Mouse (Mus musculus): ENCODE data around the gene Fat4. TPM values are rescaled to one million over a fixed set of nuclear protein-coding genes. Genes with fewer than 3 reads are reported as not detected.

Fat4 gene
- polyA plus RNA-seq (2014; fragmentation: Nextera tagmentation; extraction: Ambion mirVana) = 27.8 and 31.1 TPM in 2 replicates

DNA sequence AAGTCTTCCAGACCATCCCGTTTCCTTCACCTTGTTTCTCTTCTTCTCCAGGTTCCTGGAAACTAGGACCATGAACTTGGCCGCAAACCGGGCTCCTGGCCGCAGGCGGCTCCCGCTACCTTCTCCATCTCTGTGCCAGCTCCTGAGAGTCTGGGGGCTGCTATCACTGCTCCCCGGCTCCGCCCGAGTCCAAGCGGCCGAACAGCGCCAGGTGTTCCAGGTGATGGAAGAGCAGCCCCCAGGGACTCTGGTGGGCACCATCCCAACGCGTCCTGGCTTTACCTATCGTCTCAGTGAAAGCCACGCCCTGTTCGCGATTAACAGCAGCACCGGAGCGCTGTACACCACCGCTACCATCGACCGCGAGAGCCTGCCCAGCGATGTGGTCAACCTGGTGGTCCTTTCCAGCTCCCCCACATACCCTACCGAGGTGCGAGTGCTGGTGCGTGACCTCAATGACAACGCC is at the start of gene Fat4:
Gene Fat4, plus strand, starts transcription at position 51 of the 466 bp plus-strand sequence.
- H3K27ac ChIP-seq (ENCODE audit: low read depth, low read length) = peak within 1 kb of the TSS; percentile 95
- ATAC-seq (ENCODE audit: low read depth) = no peak
- H3K27me3 ChIP-seq (ENCODE audit: control insufficient read depth, insufficient read depth, low read length) = no peaks in the 10 kb centered on the region
- peak within 1 kb of the TSS; percentile 94 for H3K9ac ChIP-seq (replicated peaks; ENCODE audit: low read depth, low read length)
- peak within 1 kb of the TSS; percentile 80 for H3K4me2 ChIP-seq (ENCODE audit: low read depth, low read length)
- WGBS = under 1% methylated on average over 29 of the region's 29 CpGs
- peaks cover 15% of the 10 kb centered on the region; the same call in 1 of the 2 replicates for H3K36me3 ChIP-seq (ENCODE audit: control insufficient read depth, insufficient read depth, low read length)
- H3K9me3 ChIP-seq (ENCODE audit: control insufficient read depth, low read length) = no peaks in the 10 kb centered on the region
- peaks cover 23% of the 10 kb centered on the region; the same call in 1 of the 2 replicates for H3K4me1 ChIP-seq (ENCODE audit: control insufficient read depth, insufficient read depth, low read length)
- peak within 1 kb of the TSS; percentile 97 for H3K4me3 ChIP-seq (ENCODE audit: low read depth, low read length)

DNA sequence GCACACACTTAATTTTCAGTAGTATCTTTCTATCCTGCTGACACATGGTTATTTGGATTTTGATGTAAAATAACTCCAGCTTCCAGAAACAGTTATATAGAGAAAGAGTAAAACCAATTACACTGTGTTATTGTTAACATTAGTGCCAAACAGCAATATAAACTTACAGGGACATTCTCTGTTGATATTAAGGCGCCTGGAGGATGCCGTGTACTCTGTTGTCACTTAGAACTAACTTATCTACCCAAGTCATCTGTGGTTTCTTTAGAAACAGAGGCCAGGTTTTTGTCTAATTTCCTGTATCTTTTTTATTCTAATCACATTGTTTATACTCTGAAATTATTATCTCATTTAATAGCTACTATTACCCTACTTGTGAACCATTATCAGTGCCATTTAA is 47.3 kb upstream of the Fat4 start:
- no peaks in the 10 kb centered on the region for H3K4me1 ChIP-seq (ENCODE audit: control insufficient read depth, insufficient read depth, low read length)
- ATAC-seq (ENCODE audit: low read depth) = no peak
- WGBS = 93% methylated on average over 2 of the region's 2 CpGs
- H3K9me3 ChIP-seq (ENCODE audit: control insufficient read depth, low read length) = no peaks in the 10 kb centered on the region
- no peaks in the 10 kb centered on the region for H3K27me3 ChIP-seq (ENCODE audit: control insufficient read depth, insufficient read depth, low read length)
- no peak overlapping the region for H3K9ac ChIP-seq (replicated peaks; ENCODE audit: low read depth, low read length)
- no peak overlapping the region for H3K27ac ChIP-seq (ENCODE audit: low read depth, low read length)
- no peaks in the 10 kb centered on the region for H3K36me3 ChIP-seq (ENCODE audit: control insufficient read depth, insufficient read depth, low read length)
- no peak overlapping the region for H3K4me2 ChIP-seq (ENCODE audit: low read depth, low read length)
- H3K4me3 ChIP-seq (ENCODE audit: low read depth, low read length) = no peak overlapping the region

DNA sequence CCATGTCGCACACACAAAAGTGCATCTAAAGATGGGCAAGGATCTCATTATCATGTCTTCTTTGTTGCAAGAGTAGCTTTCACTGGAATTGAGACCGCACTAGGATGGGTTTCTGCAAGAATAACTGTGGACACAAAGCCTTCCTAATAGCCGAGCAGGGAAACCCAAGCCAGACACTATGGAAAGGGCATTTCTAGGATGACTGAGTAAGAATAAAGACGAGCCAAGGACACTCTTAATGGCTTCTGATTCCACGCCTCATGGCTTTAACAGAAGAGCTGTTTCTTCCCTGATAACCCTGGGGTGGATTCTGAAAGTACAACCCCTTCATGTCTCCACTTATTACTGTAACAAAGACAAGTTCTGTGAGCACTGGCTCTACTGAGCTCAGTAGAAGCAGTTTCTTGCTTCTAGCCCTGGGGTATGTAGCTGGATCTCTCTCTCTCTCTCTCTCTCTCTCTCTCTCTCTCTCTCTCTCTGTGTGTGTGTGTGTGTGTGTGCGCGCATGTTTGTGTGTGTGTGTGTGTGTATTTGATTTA is 43.7 kb upstream of the Fat4 start:
- Histone ChIP-seq H3K4me1 (ENCODE audit: control insufficient read depth, insufficient read depth, low read length) (no peaks in the 10 kb centered on the region), H3K9ac (replicated peaks; ENCODE audit: low read depth, low read length) (no peak overlapping the region)

GRCm38 (mm10) chr3:38846602-38847382 is 39.9 kb upstream of the Fat4 start:
- WGBS = 48% methylated on average over 11 of the region's 11 CpGs
- no peaks in the 10 kb centered on the region for H3K36me3 ChIP-seq (ENCODE audit: control insufficient read depth, insufficient read depth, low read length)
- no peak for ATAC-seq (ENCODE audit: low read depth)
- no peaks in the 10 kb centered on the region for H3K9me3 ChIP-seq (ENCODE audit: control insufficient read depth, low read length)
- H3K9ac ChIP-seq (replicated peaks; ENCODE audit: low read depth, low read length) = no peak overlapping the region
- no peaks in the 10 kb centered on the region for H3K27me3 ChIP-seq (ENCODE audit: control insufficient read depth, insufficient read depth, low read length)
- H3K4me3 ChIP-seq (ENCODE audit: low read depth, low read length) = no peak overlapping the region
- no peak overlapping the region for H3K4me2 ChIP-seq (ENCODE audit: low read depth, low read length)
- H3K4me1 ChIP-seq (ENCODE audit: control insufficient read depth, insufficient read depth, low read length) = no peaks in the 10 kb centered on the region
- no peak overlapping the region for H3K27ac ChIP-seq (ENCODE audit: low read depth, low read length)

More for the DNA sequence above, 43.7 kb upstream of the Fat4 start:
- Histone ChIP-seq H3K4me3 (ENCODE audit: low read depth, low read length) (no peak overlapping the region), H3K27ac (ENCODE audit: low read depth, low read length) (no peak overlapping the region), H3K27me3 (ENCODE audit: control insufficient read depth, insufficient read depth, low read length) (no peaks in the 10 kb centered on the region), H3K4me2 (ENCODE audit: low read depth, low read length) (no peak overlapping the region), H3K9me3 (ENCODE audit: control insufficient read depth, low read length) (no peaks in the 10 kb centered on the region), H3K36me3 (ENCODE audit: control insufficient read depth, insufficient read depth, low read length) (no peaks in the 10 kb centered on the region)
- WGBS = 41% methylated on average over 7 of the region's 7 CpGs
- ATAC-seq (ENCODE audit: low read depth) = no peak

- Histone ChIP-seq H3K9me3 (ENCODE audit: control insufficient read depth, low read length) (no peaks in the 10 kb centered on the region), H3K27ac (ENCODE audit: low read depth, low read length) (no peak overlapping the region), H3K4me1 (ENCODE audit: control insufficient read depth, insufficient read depth, low read length) (no peaks in the 10 kb centered on the region), H3K9ac (replicated peaks; ENCODE audit: low read depth, low read length) (no peak overlapping the region), H3K36me3 (ENCODE audit: control insufficient read depth, insufficient read depth, low read length) (no peaks in the 10 kb centered on the region), H3K27me3 (ENCODE audit: control insufficient read depth, insufficient read depth, low read length) (no peaks in the 10 kb centered on the region), H3K4me2 (ENCODE audit: low read depth, low read length) (no peak overlapping the region), H3K4me3 (ENCODE audit: low read depth, low read length) (no peak overlapping the region)
- ATAC-seq (ENCODE audit: low read depth) = no peak
- WGBS = 77% methylated on average over 3 of the region's 3 CpGs
Measured at GRCm38 (mm10) chr3:38849077-38849476, 37.7 kb upstream of the Fat4 start.

DNA sequence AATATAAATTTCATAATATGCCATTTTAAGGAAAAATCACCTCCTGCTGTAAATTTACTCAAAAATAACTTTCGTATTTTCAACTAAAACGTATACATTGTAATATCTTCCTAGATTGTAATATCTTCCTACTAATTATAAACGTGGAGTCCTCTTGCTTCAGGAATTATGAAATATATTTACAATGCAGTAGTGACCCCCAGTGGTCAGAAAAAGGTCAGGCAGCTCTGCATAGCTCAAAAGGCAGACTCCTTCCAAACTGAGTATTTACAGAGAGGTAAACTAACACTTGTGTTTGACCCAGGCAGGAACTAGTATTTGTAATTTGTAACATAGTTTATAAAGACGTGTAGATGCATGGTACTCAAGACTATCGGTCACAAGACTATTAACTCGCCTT is 37.2 kb upstream of the Fat4 start:
- 0 out of 2 replicates have a peak, but pooled peaks have one; percentile 59 for ATAC-seq (ENCODE audit: low read depth)

GRCm38 (mm10) chr3:38853650-38854049 is 33.1 kb upstream of the Fat4 start:
- whole genome bisulfite sequencing = 17% methylated on average over 3 of the region's 3 CpGs
- Histone ChIP-seq H3K27ac (ENCODE audit: low read depth, low read length) (no peak overlapping the region), H3K4me2 (ENCODE audit: low read depth, low read length) (no peak overlapping the region), H3K9ac (replicated peaks; ENCODE audit: low read depth, low read length) (no peak overlapping the region), H3K4me3 (ENCODE audit: low read depth, low read length) (no peak overlapping the region), H3K4me1 (ENCODE audit: control insufficient read depth, insufficient read depth, low read length) (no peaks in the 10 kb centered on the region), H3K36me3 (ENCODE audit: control insufficient read depth, insufficient read depth, low read length) (no peaks in the 10 kb centered on the region), H3K9me3 (ENCODE audit: control insufficient read depth, low read length) (no peaks in the 10 kb centered on the region), H3K27me3 (ENCODE audit: control insufficient read depth, insufficient read depth, low read length) (no peaks in the 10 kb centered on the region)
- ATAC-seq (ENCODE audit: low read depth) = no peak

More for the DNA sequence above, 37.2 kb upstream of the Fat4 start:
- H3K27me3 ChIP-seq (ENCODE audit: control insufficient read depth, insufficient read depth, low read length) = no peaks in the 10 kb centered on the region
- no peak overlapping the region for H3K9ac ChIP-seq (replicated peaks; ENCODE audit: low read depth, low read length)
- no peaks in the 10 kb centered on the region for H3K9me3 ChIP-seq (ENCODE audit: control insufficient read depth, low read length)
- H3K4me1 ChIP-seq (ENCODE audit: control insufficient read depth, insufficient read depth, low read length) = no peaks in the 10 kb centered on the region
- no peak overlapping the region for H3K4me3 ChIP-seq (ENCODE audit: low read depth, low read length)
- H3K36me3 ChIP-seq (ENCODE audit: control insufficient read depth, insufficient read depth, low read length) = no peaks in the 10 kb centered on the region
- WGBS = 41% methylated on average over 6 of the region's 6 CpGs
- no peak overlapping the region for H3K4me2 ChIP-seq (ENCODE audit: low read depth, low read length)
- H3K27ac ChIP-seq (ENCODE audit: low read depth, low read length) = no peak overlapping the region

DNA sequence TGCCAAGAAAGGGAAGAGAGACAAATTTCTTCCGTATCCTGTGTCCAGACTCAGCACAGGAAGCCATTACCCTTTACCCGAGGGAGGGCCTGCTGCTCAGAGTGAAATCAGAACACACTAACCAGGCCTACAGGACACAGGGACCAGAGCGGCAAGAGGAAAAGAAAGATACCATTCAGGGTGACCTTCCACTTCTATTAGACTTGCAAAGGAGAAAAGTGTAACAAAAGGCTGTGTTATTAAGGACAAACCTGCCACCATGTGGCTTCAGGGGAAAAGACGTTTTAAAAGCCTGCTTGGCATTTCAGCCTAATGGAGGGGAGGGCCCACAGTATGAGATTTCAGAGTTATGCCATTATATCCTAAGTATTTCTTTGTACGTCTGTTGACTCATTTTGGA is 26.1 kb upstream of the Fat4 start:
- no peak for ATAC-seq (ENCODE audit: low read depth)
- H3K27me3 ChIP-seq (ENCODE audit: control insufficient read depth, insufficient read depth, low read length) = no peaks in the 10 kb centered on the region
- no peak overlapping the region for H3K9ac ChIP-seq (replicated peaks; ENCODE audit: low read depth, low read length)
- H3K27ac ChIP-seq (ENCODE audit: low read depth, low read length) = no peak overlapping the region
- H3K4me1 ChIP-seq (ENCODE audit: control insufficient read depth, insufficient read depth, low read length) = no peaks in the 10 kb centered on the region
- no peaks in the 10 kb centered on the region for H3K36me3 ChIP-seq (ENCODE audit: control insufficient read depth, insufficient read depth, low read length)
- H3K9me3 ChIP-seq (ENCODE audit: control insufficient read depth, low read length) = no peaks in the 10 kb centered on the region
- no peak overlapping the region for H3K4me3 ChIP-seq (ENCODE audit: low read depth, low read length)
- H3K4me2 ChIP-seq (ENCODE audit: low read depth, low read length) = no peak overlapping the region
- WGBS = 40% methylated on average over 5 of the region's 5 CpGs

DNA sequence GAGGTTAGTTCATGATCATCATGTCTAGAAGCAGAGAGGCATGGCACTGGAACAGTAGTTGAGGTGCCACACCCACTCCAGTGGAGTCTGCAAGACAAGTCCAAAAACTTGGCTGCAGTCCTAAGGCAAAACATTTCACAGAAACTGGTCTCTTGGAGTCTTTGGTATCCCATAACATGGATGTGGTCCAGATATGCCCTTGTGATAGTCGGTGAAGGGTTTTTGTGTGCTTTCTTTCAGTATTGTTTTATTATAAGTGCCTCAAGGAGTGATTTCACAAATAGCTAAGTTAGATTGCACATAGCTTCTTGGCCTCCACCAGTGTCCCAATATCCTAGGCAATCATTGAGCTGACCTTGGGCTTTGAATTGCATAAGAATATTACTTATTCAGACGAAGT is 15.4 kb upstream of the Fat4 start:
- no peaks in the 10 kb centered on the region for H3K36me3 ChIP-seq (ENCODE audit: control insufficient read depth, insufficient read depth, low read length)
- ATAC-seq (ENCODE audit: low read depth) = no peak
- no peaks in the 10 kb centered on the region for H3K27me3 ChIP-seq (ENCODE audit: control insufficient read depth, insufficient read depth, low read length)
- 93% methylated on average over 2 of the region's 2 CpGs for WGBS
- H3K4me1 ChIP-seq (ENCODE audit: control insufficient read depth, insufficient read depth, low read length) = no peaks in the 10 kb centered on the region
- no peak overlapping the region for H3K9ac ChIP-seq (replicated peaks; ENCODE audit: low read depth, low read length)
- no peaks in the 10 kb centered on the region for H3K9me3 ChIP-seq (ENCODE audit: control insufficient read depth, low read length)
- H3K4me3 ChIP-seq (ENCODE audit: low read depth, low read length) = no peak overlapping the region
- H3K4me2 ChIP-seq (ENCODE audit: low read depth, low read length) = no peak overlapping the region
- no peak overlapping the region for H3K27ac ChIP-seq (ENCODE audit: low read depth, low read length)
